Mouse (Mus musculus): ENCODE data around the gene Dap3. TPM values are rescaled to one million over a fixed set of nuclear protein-coding genes. Genes with fewer than 3 reads are reported as not detected.

Dap3 gene
- polyA plus RNA-seq (2014; fragmentation: Illumina TruSeq; extraction: RNeasy Lipid Tissue Mini Kit (QIAGEN cat#74804); ENCODE audit: low read depth, low replicate concordance): 86.3 TPM

DNA sequence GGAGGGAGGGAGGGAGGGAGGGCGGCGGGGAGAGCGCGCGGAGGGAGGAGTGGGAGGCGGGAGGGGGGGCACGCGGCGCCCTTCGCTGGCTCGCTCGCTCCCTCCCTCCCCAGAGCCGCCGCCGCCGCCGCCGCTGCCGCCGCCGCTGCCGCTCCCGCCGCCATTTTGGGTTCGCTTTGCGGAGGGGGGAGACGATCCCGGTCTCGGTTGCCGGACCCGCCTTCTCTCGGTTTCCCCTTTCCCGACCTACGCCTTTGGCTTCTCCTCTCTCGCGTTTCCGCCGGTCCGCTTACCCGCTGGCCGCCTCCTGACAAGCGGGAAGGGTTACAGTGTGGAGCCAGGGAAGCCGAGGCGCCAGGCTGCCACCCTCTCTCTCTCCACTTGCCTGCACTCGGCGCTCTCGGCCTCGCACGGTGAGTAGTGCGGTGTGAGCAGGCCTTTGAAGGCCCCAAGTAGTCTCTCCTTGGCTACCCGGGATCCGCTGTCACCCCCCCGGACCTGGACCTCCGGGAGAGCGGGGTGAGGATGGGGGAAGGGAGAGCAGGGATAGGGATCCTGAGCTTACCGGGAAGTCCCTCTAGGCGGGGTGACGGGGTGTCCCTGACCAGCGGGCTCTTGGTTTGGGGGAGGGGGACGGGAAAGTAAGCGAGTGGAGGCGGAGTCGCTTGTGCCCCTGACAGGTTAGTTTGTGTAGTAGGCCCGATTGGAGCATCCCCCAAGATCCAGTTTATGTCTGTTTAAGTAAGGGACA, at the start of gene Dap3, which contains the start of gene Ash1l:
Gene Dap3 (minus strand): TSS at position 606 of the 751 bp plus-strand sequence.
Gene Ash1l (plus strand): TSS at position 47 of the 751 bp plus-strand sequence.

DNA sequence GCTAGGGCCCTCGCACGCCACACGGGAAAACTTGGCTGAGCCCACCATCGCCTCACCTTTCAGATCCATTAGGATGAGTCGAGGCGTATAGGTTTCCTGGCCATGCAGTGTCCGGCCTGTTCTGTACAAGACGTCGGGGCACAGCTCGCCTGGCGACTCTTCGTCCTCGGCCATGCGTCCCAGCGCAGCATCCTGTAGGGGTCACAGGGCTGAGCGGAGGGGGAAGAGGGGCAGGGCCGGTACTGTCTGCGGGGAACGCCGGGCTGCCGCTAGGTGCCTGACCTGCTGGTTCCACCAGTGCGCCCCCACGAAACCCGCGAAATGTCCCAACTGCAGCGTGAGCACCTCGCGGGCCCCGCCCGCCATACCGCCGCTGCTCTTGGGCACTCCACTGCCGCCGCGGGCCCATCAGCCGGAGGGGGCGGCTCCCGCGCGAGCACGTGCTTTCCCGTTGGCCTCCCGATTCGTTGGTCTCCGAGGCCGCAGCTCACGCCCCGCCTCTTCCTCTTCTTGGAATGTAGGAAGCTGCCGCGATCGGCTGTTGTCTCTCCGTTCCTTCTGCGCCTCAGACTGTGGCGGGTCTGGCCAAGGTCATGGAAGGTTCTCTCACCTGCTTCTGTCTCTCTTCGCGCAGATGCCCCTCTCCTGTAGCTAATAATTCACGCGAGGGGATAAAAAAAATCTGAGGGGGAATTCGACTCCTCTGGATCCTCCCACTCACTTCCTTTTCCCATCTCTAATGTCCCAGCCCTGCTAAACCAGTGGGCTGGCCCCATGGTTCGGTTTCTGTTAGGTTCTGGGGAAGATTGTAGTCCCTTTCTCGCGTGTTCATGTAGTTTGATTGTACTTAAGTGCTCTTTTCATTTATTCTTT, 37.2 kb downstream of the Dap3 start, which contains the start of gene Msto1:
Gene Msto1 (minus strand): TSS at position 489 of the 873 bp plus-strand sequence.

Other genes starting within 250 kb of the Dap3 start
- 20.7 TPM for gene Rit1, start 234.3 kb downstream of the Dap3 start, polyA plus RNA-seq (2014; fragmentation: Illumina TruSeq; extraction: RNeasy Lipid Tissue Mini Kit (QIAGEN cat#74804); ENCODE audit: low read depth, low replicate concordance)
- gene Syt11, start 176.0 kb downstream of the Dap3 start, polyA plus RNA-seq (2014; fragmentation: Illumina TruSeq; extraction: RNeasy Lipid Tissue Mini Kit (QIAGEN cat#74804); ENCODE audit: low read depth, low replicate concordance): 14.2 TPM
- 10.7 TPM for gene Gon4l, start 116.0 kb downstream of the Dap3 start, polyA plus RNA-seq (2014; fragmentation: Illumina TruSeq; extraction: RNeasy Lipid Tissue Mini Kit (QIAGEN cat#74804); ENCODE audit: low read depth, low replicate concordance)
- 0.54 TPM for gene Msto1, start 37.2 kb downstream of the Dap3 start, polyA plus RNA-seq (2014; fragmentation: Illumina TruSeq; extraction: RNeasy Lipid Tissue Mini Kit (QIAGEN cat#74804); ENCODE audit: low read depth, low replicate concordance)
- gene Ash1l, start 559 bp downstream of the Dap3 start, polyA plus RNA-seq (2014; fragmentation: Illumina TruSeq; extraction: RNeasy Lipid Tissue Mini Kit (QIAGEN cat#74804); ENCODE audit: low read depth, low replicate concordance): 52.7 TPM
- gene Rusc1, start 142.1 kb upstream of the Dap3 start, polyA plus RNA-seq (2014; fragmentation: Illumina TruSeq; extraction: RNeasy Lipid Tissue Mini Kit (QIAGEN cat#74804); ENCODE audit: low read depth, low replicate concordance): 8.9 TPM
- not detected for gene Gm43738, start 149.9 kb upstream of the Dap3 start, polyA plus RNA-seq (2014; fragmentation: Illumina TruSeq; extraction: RNeasy Lipid Tissue Mini Kit (QIAGEN cat#74804); ENCODE audit: low read depth, low replicate concordance)
- 20.9 TPM for gene Fdps, start 150.8 kb upstream of the Dap3 start, polyA plus RNA-seq (2014; fragmentation: Illumina TruSeq; extraction: RNeasy Lipid Tissue Mini Kit (QIAGEN cat#74804); ENCODE audit: low read depth, low replicate concordance)
- gene Pklr, start 185.0 kb upstream of the Dap3 start, polyA plus RNA-seq (2014; fragmentation: Illumina TruSeq; extraction: RNeasy Lipid Tissue Mini Kit (QIAGEN cat#74804); ENCODE audit: low read depth, low replicate concordance): 22.4 TPM
- not detected for gene Hcn3, start 209.0 kb upstream of the Dap3 start, polyA plus RNA-seq (2014; fragmentation: Illumina TruSeq; extraction: RNeasy Lipid Tissue Mini Kit (QIAGEN cat#74804); ENCODE audit: low read depth, low replicate concordance)
- 19.0 TPM for gene Clk2, start 213.6 kb upstream of the Dap3 start, polyA plus RNA-seq (2014; fragmentation: Illumina TruSeq; extraction: RNeasy Lipid Tissue Mini Kit (QIAGEN cat#74804); ENCODE audit: low read depth, low replicate concordance)
- 10.6 TPM for gene Scamp3, start 226.3 kb upstream of the Dap3 start, polyA plus RNA-seq (2014; fragmentation: Illumina TruSeq; extraction: RNeasy Lipid Tissue Mini Kit (QIAGEN cat#74804); ENCODE audit: low read depth, low replicate concordance)
- gene Fam189b, start 232.0 kb upstream of the Dap3 start, polyA plus RNA-seq (2014; fragmentation: Illumina TruSeq; extraction: RNeasy Lipid Tissue Mini Kit (QIAGEN cat#74804); ENCODE audit: low read depth, low replicate concordance): 0.76 TPM